Mouse (Mus musculus) erythroid progenitor cell, adult 5-6 weeks (primary cell): ENCODE results near the gene Rgp1. TPM values are rescaled to one million over a fixed set of nuclear protein-coding genes. Genes with fewer than 3 reads are reported as not detected.

Source experiments
- ATAC-seq: replicated peaks from 2 replicates; pipeline ENCODE4 v1.8.0; 2016; ENCODE audit warnings: moderate number of reproducible peaks, mild to moderate bottlenecking, moderate TSS enrichment, inconsistent platforms; ENCODE audit not compliant: poor library complexity, low FRiP score, severe bottlenecking
- total RNA-seq, 2 experiments: library from RNA; stranded (forward) in 1 of 2; stranded (reverse) in 1 of 2; fragments of 150-400 nt in 1 of 2; fragments of 186-747, 209-891 nt in 1 of 2; gene quantifications; 2 replicates each; pipeline versions ENCODE4 v1.2.3 to v1.2.4; 2015 to 2017; ENCODE audit warnings: low replicate concordance in 2 of 2

The Rgp1 gene
- total RNA-seq, 2 experiments from 2014 or later, result 10.1 to 31.0 TPM

DNA sequence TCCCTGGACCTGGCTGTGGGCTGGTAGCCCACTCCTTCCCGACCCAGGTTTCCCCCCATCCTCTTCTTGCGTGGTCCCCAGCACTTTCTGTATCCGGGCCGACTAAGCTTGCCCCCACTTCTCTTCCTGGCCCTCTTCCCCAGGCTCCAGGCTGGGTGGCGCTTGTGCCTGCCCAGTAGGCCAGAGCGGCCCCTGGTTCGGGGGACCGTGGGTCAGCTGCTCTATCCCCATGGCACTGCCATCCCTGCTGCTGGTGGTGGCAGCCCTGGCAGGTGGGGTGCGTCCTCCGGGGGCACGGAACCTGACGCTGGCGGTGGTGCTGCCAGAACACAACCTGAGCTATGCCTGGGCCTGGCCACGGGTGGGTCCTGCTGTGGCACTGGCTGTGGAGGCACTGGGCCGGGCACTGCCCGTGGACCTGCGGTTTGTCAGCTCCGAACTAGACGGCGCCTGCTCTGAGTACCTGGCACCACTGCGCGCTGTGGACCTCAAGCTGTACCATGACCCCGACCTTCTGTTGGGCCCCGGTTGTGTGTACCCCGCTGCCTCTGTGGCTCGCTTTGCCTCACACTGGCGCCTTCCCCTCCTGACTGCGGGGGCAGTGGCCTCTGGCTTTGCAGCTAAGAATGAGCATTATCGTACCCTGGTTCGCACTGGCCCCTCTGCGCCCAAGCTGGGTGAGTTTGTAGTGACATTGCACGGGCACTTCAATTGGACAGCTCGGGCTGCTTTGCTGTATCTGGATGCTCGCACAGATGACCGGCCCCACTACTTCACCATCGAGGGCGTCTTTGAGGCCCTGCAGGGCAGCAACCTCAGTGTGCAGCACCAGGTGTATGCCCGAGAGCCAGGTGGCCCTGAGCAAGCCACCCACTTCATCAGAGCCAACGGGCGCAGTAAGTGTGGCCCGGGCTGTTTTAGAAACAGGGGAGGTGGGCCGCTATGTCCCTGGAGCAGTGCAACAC is 53.7 kb downstream of the Rgp1 start:
- ATAC-seq, result no peak

- no peak for ATAC-seq
Measured at GRCm38 (mm10) chr4:43633296-43633695, 54.8 kb downstream of the Rgp1 start.

- no peak for ATAC-seq
Measured at GRCm38 (mm10) chr4:43633736-43634135, 55.2 kb downstream of the Rgp1 start.

GRCm38 (mm10) chr4:43634621-43635374 is 56.3 kb downstream of the Rgp1 start:
- no peak for ATAC-seq

- ATAC-seq, result no peak
Measured at GRCm38 (mm10) chr4:43636751-43637150, 58.2 kb downstream of the Rgp1 start.

Other genes with a start within 250 kb of the Rgp1 start
- gene Rusc2, start 196.7 kb upstream of the Rgp1 start, total RNA-seq (2015; ENCODE audit: low replicate concordance), result not detected in 2 replicates
- gene Rusc2, start 196.7 kb upstream of the Rgp1 start, total RNA-seq (2017; ENCODE audit: low replicate concordance), result not detected in 2 replicates
- gene Fam166b, start 149.6 kb upstream of the Rgp1 start, total RNA-seq (2015; ENCODE audit: low replicate concordance), result not detected in 2 replicates
- gene Fam166b, start 149.6 kb upstream of the Rgp1 start, total RNA-seq (2017; ENCODE audit: low replicate concordance), result not detected in 2 replicates
- gene Tesk1, start 136.8 kb upstream of the Rgp1 start, total RNA-seq (2015; ENCODE audit: low replicate concordance), result 0.84 and 2.5 TPM in 2 replicates
- gene Tesk1, start 136.8 kb upstream of the Rgp1 start, total RNA-seq (2017; ENCODE audit: low replicate concordance), result 0.23 and 0.77 TPM in 2 replicates
- 17.2 and 22.3 TPM in 2 replicates for gene Cd72, start 124.1 kb upstream of the Rgp1 start, total RNA-seq (2015; ENCODE audit: low replicate concordance)
- gene Cd72, start 124.1 kb upstream of the Rgp1 start, total RNA-seq (2017; ENCODE audit: low replicate concordance), result 23.1 and 23.5 TPM in 2 replicates
- gene Sit1, start 95.0 kb upstream of the Rgp1 start, total RNA-seq (2015; ENCODE audit: low replicate concordance), result not detected in 2 replicates
- 3.2 TPM in 1 of 2 replicates, not detected in the other for gene Sit1, start 95.0 kb upstream of the Rgp1 start, total RNA-seq (2017; ENCODE audit: low replicate concordance)
- 26.0 and 46.9 TPM in 2 replicates for gene Ccdc107, start 85.8 kb upstream of the Rgp1 start, total RNA-seq (2015; ENCODE audit: low replicate concordance)
- gene Ccdc107, start 85.8 kb upstream of the Rgp1 start, total RNA-seq (2017; ENCODE audit: low replicate concordance), result 38.5 and 41.1 TPM in 2 replicates
- gene Arhgef39, start 79.0 kb upstream of the Rgp1 start, total RNA-seq (2015; ENCODE audit: low replicate concordance), result 233 and 242 TPM in 2 replicates
- 202 and 213 TPM in 2 replicates for gene Arhgef39, start 79.0 kb upstream of the Rgp1 start, total RNA-seq (2017; ENCODE audit: low replicate concordance)
- 1.7 TPM in 1 of 2 replicates, not detected in the other for gene Car9, start 71.7 kb upstream of the Rgp1 start, total RNA-seq (2015; ENCODE audit: low replicate concordance)
- not detected in 2 replicates for gene Car9, start 71.7 kb upstream of the Rgp1 start, total RNA-seq (2017; ENCODE audit: low replicate concordance)
- not detected in 2 replicates for gene Tpm2, start 55.0 kb upstream of the Rgp1 start, total RNA-seq (2015; ENCODE audit: low replicate concordance)
- gene Tpm2, start 55.0 kb upstream of the Rgp1 start, total RNA-seq (2017; ENCODE audit: low replicate concordance), result not detected in 2 replicates
- gene Creb3, start 16.4 kb upstream of the Rgp1 start, total RNA-seq (2015; ENCODE audit: low replicate concordance), result 8.0 and 12.3 TPM in 2 replicates
- gene Creb3, start 16.4 kb upstream of the Rgp1 start, total RNA-seq (2017; ENCODE audit: low replicate concordance), result 9.6 and 45.0 TPM in 2 replicates
- gene Tln1, start 16.0 kb upstream of the Rgp1 start, total RNA-seq (2015; ENCODE audit: low replicate concordance), result 111 and 144 TPM in 2 replicates
- gene Tln1, start 16.0 kb upstream of the Rgp1 start, total RNA-seq (2017; ENCODE audit: low replicate concordance), result 643 and 746 TPM in 2 replicates
- gene Gba2, start 158 bp downstream of the Rgp1 start, total RNA-seq (2015; ENCODE audit: low replicate concordance), result 22.3 and 28.1 TPM in 2 replicates
- gene Gba2, start 158 bp downstream of the Rgp1 start, total RNA-seq (2017; ENCODE audit: low replicate concordance), result 23.5 and 32.1 TPM in 2 replicates
- not detected in 2 replicates for gene Msmp, start 5.8 kb downstream of the Rgp1 start, total RNA-seq (2015; ENCODE audit: low replicate concordance)
- gene Msmp, start 5.8 kb downstream of the Rgp1 start, total RNA-seq (2017; ENCODE audit: low replicate concordance), result not detected in 2 replicates
- gene Npr2, start 53.2 kb downstream of the Rgp1 start, total RNA-seq (2015; ENCODE audit: low replicate concordance), result 10.8 TPM in 1 of 2 replicates, not detected in the other
- 0.13 TPM in 1 of 2 replicates, not detected in the other for gene Npr2, start 53.2 kb downstream of the Rgp1 start, total RNA-seq (2017; ENCODE audit: low replicate concordance)
- gene Spag8, start 74.9 kb downstream of the Rgp1 start, total RNA-seq (2015; ENCODE audit: low replicate concordance), result not detected in 2 replicates
- gene Spag8, start 74.9 kb downstream of the Rgp1 start, total RNA-seq (2017; ENCODE audit: low replicate concordance), result 3.9 TPM in 1 of 2 replicates, not detected in the other
- 18.9 and 26.7 TPM in 2 replicates for gene Hint2, start 77.8 kb downstream of the Rgp1 start, total RNA-seq (2015; ENCODE audit: low replicate concordance)
- gene Hint2, start 77.8 kb downstream of the Rgp1 start, total RNA-seq (2017; ENCODE audit: low replicate concordance), result 6.5 and 12.0 TPM in 2 replicates
- 1.4 TPM in 1 of 2 replicates, not detected in the other for gene Tmem8b, start 90.3 kb downstream of the Rgp1 start, total RNA-seq (2015; ENCODE audit: low replicate concordance)
- 0.64 TPM in 1 of 2 replicates, not detected in the other for gene Tmem8b, start 90.3 kb downstream of the Rgp1 start, total RNA-seq (2017; ENCODE audit: low replicate concordance)
- gene Fam221b, start 90.4 kb downstream of the Rgp1 start, total RNA-seq (2015; ENCODE audit: low replicate concordance), result not detected in 2 replicates
- 1.7 TPM in 1 of 2 replicates, not detected in the other for gene Fam221b, start 90.4 kb downstream of the Rgp1 start, total RNA-seq (2017; ENCODE audit: low replicate concordance)
- gene Olfr70, start 122.1 kb downstream of the Rgp1 start, total RNA-seq (2015; ENCODE audit: low replicate concordance), result not detected in 2 replicates
- gene Olfr70, start 122.1 kb downstream of the Rgp1 start, total RNA-seq (2017; ENCODE audit: low replicate concordance), result not detected in 2 replicates
- gene Olfr71, start 131.5 kb downstream of the Rgp1 start, total RNA-seq (2015; ENCODE audit: low replicate concordance), result not detected in 2 replicates
- gene Olfr71, start 131.5 kb downstream of the Rgp1 start, total RNA-seq (2017; ENCODE audit: low replicate concordance), result not detected in 2 replicates
- not detected in 2 replicates for gene Hrct1, start 148.5 kb downstream of the Rgp1 start, total RNA-seq (2015; ENCODE audit: low replicate concordance)
- not detected in 2 replicates for gene Hrct1, start 148.5 kb downstream of the Rgp1 start, total RNA-seq (2017; ENCODE audit: low replicate concordance)
- gene Spaar, start 151.3 kb downstream of the Rgp1 start, total RNA-seq (2015; ENCODE audit: low replicate concordance), result not detected in 2 replicates
- gene Spaar, start 151.3 kb downstream of the Rgp1 start, total RNA-seq (2017; ENCODE audit: low replicate concordance), result not detected in 2 replicates
- not detected in 2 replicates for gene Olfr159, start 192.3 kb downstream of the Rgp1 start, total RNA-seq (2015; ENCODE audit: low replicate concordance)
- not detected in 2 replicates for gene Olfr159, start 192.3 kb downstream of the Rgp1 start, total RNA-seq (2017; ENCODE audit: low replicate concordance)
- gene Olfr156, start 245.2 kb downstream of the Rgp1 start, total RNA-seq (2015; ENCODE audit: low replicate concordance), result not detected in 2 replicates
- gene Olfr156, start 245.2 kb downstream of the Rgp1 start, total RNA-seq (2017; ENCODE audit: low replicate concordance), result not detected in 2 replicates